Mouse (Mus musculus) liver, postnatal 0 days (tissue): ENCODE data around the gene Cd99l2. TPM values are rescaled to one million over a fixed set of nuclear protein-coding genes. Genes with fewer than 3 reads are reported as not detected.

Source experiments
- ATAC-seq: fragments of 200-750 bp; cut with Nextera tagmentation; 2 replicates; pipeline ENCODE4 v1.8.0; 2017; ENCODE audit warnings: mild to moderate bottlenecking, moderate library complexity
- DNase-seq: peaks from one replicate; pipeline ENCODE4 v3.0.0-alpha.2; 2016
- H3K27ac ChIP-seq: fragments of 300-500 bp; sonication (generic); 2 replicates; pipeline ENCODE4 v1.5.1; 2014; ENCODE audit warnings: antibody characterized with exemption, moderate library complexity, mild to moderate bottlenecking, low read depth
- H3K27me3 ChIP-seq: fragments of 300-500 bp; sonication (generic); 2 replicates; pipeline ENCODE4 v1.6.1; 2014; ENCODE audit warnings: low read length, control low read depth, mixed read lengths; ENCODE audit not compliant: insufficient read depth
- H3K36me3 ChIP-seq: fragments of 300-500 bp; sonication (generic); replicated peaks from 2 replicates; pipeline ENCODE4 v1.6.1; 2014; ENCODE audit warnings: mild to moderate bottlenecking, control low read depth, low read length, moderate library complexity, mixed read lengths; ENCODE audit not compliant: insufficient read depth
- H3K4me1 ChIP-seq: fragments of 300-500 bp; sonication (generic); 2 replicates; pipeline ENCODE4 v1.6.1; 2014; ENCODE audit warnings: antibody characterized with exemption, mild to moderate bottlenecking, control low read depth; ENCODE audit not compliant: insufficient read depth
- H3K4me2 ChIP-seq: fragments of 300-500 bp; sonication (generic); 2 replicates; pipeline ENCODE4 v1.6.1; 2014; ENCODE audit warnings: low read depth, mild to moderate bottlenecking, low read length, moderate library complexity, mixed read lengths
- H3K4me3 ChIP-seq: fragments of 300-500 bp; sonication (generic); 2 replicates; pipeline ENCODE4 v1.5.1; 2014; ENCODE audit warnings: low read depth, low read length
- H3K9ac ChIP-seq: fragments of 300-500 bp; sonication (generic); replicated peaks from 2 replicates; pipeline ENCODE4 v1.6.1; 2014; ENCODE audit warnings: mild to moderate bottlenecking, moderate library complexity
- H3K9me3 ChIP-seq: fragments of 300-500 bp; sonication (generic); 2 replicates; pipeline ENCODE4 v1.6.1; 2016; ENCODE audit warnings: mild to moderate bottlenecking, control low read depth, low read length, mixed read lengths
- CTCF ChIP-seq: sonication (generic); IDR thresholded peaks from 2 replicates; pipeline ENCODE4 v1.5.1; 2016; ENCODE audit warnings: antibody characterized with exemption, low read depth
- EP300 ChIP-seq: IDR thresholded peaks from 2 replicates; pipeline ENCODE4 v1.6.1; 2016; ENCODE audit warnings: antibody characterized with exemption, low read depth, mild to moderate bottlenecking
- WGBS: fragments of 180-500 bp; shearing (Covaris S2); extraction: QIAGEN DNeasy Blood & Tissue Kit; methylation state at CpG from one replicate; pipeline ENCODE4 v1.1.7; 2014; ENCODE audit not compliant: insufficient replicate concordance; 5-methylcytosine and 5-hydroxymethylcytosine counted together
- polyA plus RNA-seq: library from polyadenylated mRNA; unstranded; fragments of >200 nt; fragmentation: Nextera tagmentation; extraction: Ambion mirVana; gene quantifications from 2 replicates; pipeline ENCODE4 v1.2.1, GENCODE M21; 2015

Gene Cd99l2
- polyA plus RNA-seq, 1 experiment from 2014 or later: 6.2 TPM

DNA sequence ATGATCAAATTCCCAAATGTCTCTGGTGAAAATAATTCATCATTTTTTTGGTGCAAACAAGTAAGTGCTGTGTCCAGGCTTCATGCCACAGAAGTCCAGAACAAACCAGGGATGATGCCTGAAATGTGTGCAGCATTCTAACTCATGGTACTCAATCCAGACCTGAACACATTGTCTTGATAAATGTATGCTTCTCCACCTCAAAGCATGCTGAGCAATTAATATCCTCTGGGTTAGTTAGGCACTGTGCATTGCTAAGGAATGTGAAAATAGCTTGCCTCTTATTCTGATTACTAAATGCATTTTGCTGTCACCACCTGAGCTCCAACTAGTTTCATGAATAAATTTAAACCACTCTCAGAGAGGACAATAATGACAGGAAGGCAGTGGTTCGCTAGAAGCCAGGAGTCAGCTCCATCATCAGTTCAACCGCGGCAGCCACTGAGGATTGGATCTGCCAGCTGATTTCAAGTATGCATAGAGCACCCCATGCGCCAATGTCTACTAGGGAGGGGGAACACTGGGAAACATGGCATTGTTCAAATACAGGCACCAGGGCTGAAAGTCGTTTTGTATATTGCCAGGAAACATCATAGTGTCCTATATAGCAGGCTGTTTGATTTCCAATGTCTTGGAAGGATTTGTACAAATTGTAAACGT is 36.4 kb downstream of the Cd99l2 start:
- H3K4me3 ChIP-seq: no peak overlapping the region
- no peaks in the 10 kb centered on the region for H3K4me1 ChIP-seq
- no peaks in the 10 kb centered on the region for H3K9me3 ChIP-seq
- no peaks in the 10 kb centered on the region for H3K27me3 ChIP-seq
- H3K4me2 ChIP-seq: no peak overlapping the region
- H3K9ac ChIP-seq: no peak overlapping the region
- no peak for DNase-seq
- ATAC-seq: no peak
- 82% methylated on average over 6 of the region's 6 CpGs for WGBS
- no peaks in the 10 kb centered on the region for H3K36me3 ChIP-seq
- no peak overlapping the region for H3K27ac ChIP-seq
- TF ChIP-seq EP300 (no peak), CTCF (no peak)

DNA sequence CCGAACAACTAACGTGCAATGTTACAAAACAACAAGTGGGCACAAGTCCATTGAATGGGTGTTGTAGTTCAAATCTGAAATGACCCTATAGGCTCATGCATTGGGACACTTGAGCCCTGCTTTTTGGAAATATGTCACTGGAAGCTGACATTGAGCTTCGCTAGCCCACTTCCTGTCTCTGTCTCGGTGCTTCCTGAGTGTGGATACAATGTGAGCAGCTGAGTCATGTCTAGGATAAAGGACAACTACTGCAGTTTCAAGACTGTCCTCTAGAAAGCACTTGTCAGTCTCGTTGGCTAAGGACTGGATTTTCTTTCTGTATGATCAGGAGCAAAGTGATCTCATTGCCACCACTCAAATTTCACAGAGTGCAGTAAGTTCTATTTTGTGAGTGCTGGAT is 49.7 kb downstream of the Cd99l2 start:
- H3K4me2 ChIP-seq: no peak overlapping the region
- ATAC-seq (no peak), DNase-seq (no peak)
- H3K9ac ChIP-seq: no peak overlapping the region
- no peaks in the 10 kb centered on the region for H3K27me3 ChIP-seq
- H3K4me1 ChIP-seq: no peaks in the 10 kb centered on the region
- H3K4me3 ChIP-seq: no peak overlapping the region
- no peak for TF ChIP-seq EP300
- TF ChIP-seq CTCF: no peak
- 60% methylated on average over 5 of the region's 5 CpGs for WGBS
- H3K27ac ChIP-seq: no peak overlapping the region
- H3K9me3 ChIP-seq: no peaks in the 10 kb centered on the region
- no peaks in the 10 kb centered on the region for H3K36me3 ChIP-seq

DNA sequence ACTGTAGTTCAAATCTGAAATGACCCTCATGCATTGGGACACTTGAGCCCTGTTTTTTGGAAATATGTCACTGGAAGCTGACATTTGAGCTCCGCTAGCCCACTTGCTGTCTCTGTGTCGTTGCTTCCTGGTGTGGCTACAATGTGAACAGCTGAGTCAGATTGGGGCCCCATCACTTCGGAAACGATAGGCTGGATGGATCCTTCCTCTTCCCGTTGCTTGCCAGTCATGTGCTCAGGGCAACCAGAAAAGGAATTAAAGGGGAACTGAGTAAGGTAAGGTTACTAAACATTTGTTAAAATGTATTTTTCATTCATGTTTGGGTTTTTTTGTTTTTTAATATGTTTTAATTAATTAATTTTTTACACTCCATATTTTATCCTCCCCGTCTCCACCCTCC is 53.2 kb downstream of the Cd99l2 start:
- no peak overlapping the region for H3K4me3 ChIP-seq
- no peak for DNase-seq
- ATAC-seq: no peak
- no peaks in the 10 kb centered on the region for H3K36me3 ChIP-seq
- no peaks in the 10 kb centered on the region for H3K4me1 ChIP-seq
- no peaks in the 10 kb centered on the region for H3K9me3 ChIP-seq
- 66% methylated on average over 6 of the region's 6 CpGs for WGBS
- no peak overlapping the region for H3K4me2 ChIP-seq
- TF ChIP-seq EP300 (no peak), CTCF (no peak)
- no peak overlapping the region for H3K27ac ChIP-seq
- no peaks in the 10 kb centered on the region for H3K27me3 ChIP-seq
- no peak overlapping the region for H3K9ac ChIP-seq

DNA sequence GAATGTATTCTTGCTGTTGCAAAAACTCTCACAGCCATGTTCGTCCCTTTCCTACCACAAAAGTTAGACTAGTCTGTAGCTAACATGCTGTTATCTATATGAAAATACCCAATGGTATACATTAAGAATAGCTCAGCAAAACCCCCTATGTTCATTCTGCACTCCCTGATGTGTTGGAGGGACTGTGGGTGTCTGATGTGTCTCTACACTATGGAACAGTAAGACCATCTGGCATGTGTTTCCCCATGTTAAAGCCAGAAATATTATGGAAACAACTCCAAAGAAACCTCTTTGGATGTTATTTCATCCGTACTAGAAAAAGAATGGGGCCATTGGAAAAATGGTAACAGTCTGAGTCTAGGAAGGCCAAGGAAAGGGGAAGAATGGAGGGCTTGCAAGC is 57.1 kb downstream of the Cd99l2 start:
- no peak for TF ChIP-seq EP300
- TF ChIP-seq CTCF: no peak

DNA sequence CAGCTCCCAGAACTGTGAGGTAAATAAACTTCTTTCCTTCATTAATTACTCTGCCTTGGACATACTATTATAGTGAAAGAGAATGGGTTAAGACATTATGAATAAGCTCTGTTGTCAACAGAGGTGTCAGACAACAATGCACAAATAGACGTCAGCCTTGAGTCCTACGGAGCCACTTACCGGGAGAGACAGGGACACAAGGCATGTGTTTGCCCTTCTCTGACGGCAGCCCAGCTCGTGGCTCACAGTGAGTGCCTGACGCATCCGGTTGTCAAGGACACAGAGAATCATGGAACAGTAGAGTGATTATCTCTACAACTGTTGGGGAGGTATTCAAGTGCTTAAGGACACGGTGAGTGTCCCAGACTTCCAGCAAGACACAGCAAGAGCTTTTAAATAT is 57.8 kb downstream of the Cd99l2 start:
- Histone ChIP-seq H3K27ac (no peak overlapping the region), H3K27me3 (no peaks in the 10 kb centered on the region), H3K36me3 (no peaks in the 10 kb centered on the region), H3K9ac (no peak overlapping the region), H3K4me3 (no peak overlapping the region), H3K9me3 (no peaks in the 10 kb centered on the region), H3K4me1 (no peaks in the 10 kb centered on the region), H3K4me2 (no peak overlapping the region)
- no peak for ATAC-seq
- TF ChIP-seq EP300 (no peak), CTCF (no peak)
- WGBS: 67% methylated on average over 8 of the region's 8 CpGs
- DNase-seq: no peak

More for the DNA sequence above, 57.1 kb downstream of the Cd99l2 start:
- H3K4me1 ChIP-seq: no peaks in the 10 kb centered on the region
- no peak for ATAC-seq
- H3K9me3 ChIP-seq: no peaks in the 10 kb centered on the region
- H3K27ac ChIP-seq: no peak overlapping the region
- 86% methylated on average over 2 of the region's 2 CpGs for WGBS
- no peaks in the 10 kb centered on the region for H3K36me3 ChIP-seq
- no peak for DNase-seq
- H3K27me3 ChIP-seq: no peaks in the 10 kb centered on the region
- no peak overlapping the region for H3K4me3 ChIP-seq
- H3K4me2 ChIP-seq: no peak overlapping the region
- H3K9ac ChIP-seq: no peak overlapping the region

DNA sequence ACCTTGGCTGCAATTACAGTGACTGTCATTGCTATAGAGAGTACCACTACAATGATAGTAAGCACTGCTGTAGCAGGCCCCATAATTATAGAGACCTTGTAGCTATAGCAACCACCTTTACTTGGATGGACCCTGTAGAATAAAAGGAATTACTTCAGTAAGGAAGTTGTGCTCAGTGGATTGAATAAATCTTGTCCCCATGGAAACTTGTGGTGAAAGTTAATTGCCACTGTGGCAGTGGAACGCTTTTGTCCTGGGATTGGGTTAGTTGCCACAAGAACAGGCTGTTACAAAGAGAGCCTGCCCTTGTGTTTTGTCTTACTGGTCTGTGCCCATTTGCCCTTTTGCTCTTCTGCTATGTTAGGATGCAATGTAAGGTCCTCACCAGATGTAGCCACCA is 58.2 kb downstream of the Cd99l2 start:
- 82% methylated on average over 1 of the region's 1 CpGs for WGBS
- ATAC-seq: no peak
- TF ChIP-seq CTCF (no peak), EP300 (no peak)

DNA sequence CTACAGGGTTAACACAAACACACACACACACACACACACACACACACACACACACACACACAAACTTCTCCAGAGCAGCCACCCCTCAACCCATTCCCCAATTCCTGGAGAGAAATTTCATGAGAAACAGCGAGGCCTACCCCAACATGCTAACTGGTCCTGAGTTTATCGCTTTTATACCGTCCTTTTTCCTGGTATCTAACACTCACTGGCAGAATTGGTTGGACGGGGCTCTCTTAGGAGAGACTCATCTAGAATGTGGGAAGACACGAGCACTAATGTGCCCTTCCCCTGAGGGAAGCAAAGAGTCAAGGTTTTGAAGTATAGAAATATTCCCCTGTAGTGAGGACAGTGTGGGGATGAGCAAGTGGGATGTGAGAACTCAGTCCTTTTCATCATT is 61.7 kb downstream of the Cd99l2 start:
- Histone ChIP-seq H3K9ac (no peak overlapping the region), H3K36me3 (no peaks in the 10 kb centered on the region), H3K27ac (no peak overlapping the region), H3K4me2 (no peak overlapping the region), H3K27me3 (no peaks in the 10 kb centered on the region), H3K9me3 (no peaks in the 10 kb centered on the region), H3K4me3 (no peak overlapping the region), H3K4me1 (no peaks in the 10 kb centered on the region)
- 80% methylated on average over 5 of the region's 5 CpGs for WGBS
- DNase-seq (no peak), ATAC-seq (no peak)
- TF ChIP-seq EP300 (no peak), CTCF (no peak)

More for the DNA sequence above, 58.2 kb downstream of the Cd99l2 start:
- Histone ChIP-seq H3K4me2 (no peak overlapping the region), H3K9me3 (no peaks in the 10 kb centered on the region), H3K4me3 (no peak overlapping the region), H3K27ac (no peak overlapping the region), H3K27me3 (no peaks in the 10 kb centered on the region), H3K36me3 (no peaks in the 10 kb centered on the region), H3K9ac (no peak overlapping the region), H3K4me1 (no peaks in the 10 kb centered on the region)
- no peak for DNase-seq
